In the genomic region with DNA sequence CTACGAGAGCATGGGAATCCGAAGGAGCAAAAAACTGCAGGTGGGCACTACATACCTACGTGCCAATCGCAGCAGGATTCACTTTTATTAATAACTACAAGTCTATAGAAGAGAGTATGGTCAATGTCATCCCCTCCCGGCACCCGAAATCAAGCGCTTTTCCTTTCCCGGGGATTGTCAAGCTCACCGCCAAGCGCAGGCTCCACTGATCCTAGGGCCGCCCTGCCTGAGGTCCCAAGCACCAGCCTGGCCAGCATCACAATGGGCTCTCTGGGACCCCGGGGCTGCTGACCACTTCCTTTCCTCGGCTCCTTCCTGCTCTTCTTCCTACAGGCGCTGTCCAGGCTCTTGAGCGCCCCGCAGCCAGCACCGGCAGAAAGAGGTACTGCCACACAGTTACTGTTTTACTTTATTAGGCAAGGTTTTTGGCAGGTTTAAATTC, we compare ENCODE assay signal across 8 mouse cellular contexts. TPM values are rescaled to one million over a fixed set of nuclear protein-coding genes. Genes with fewer than 3 reads are reported as not detected.
A peak's percentile ranks its signal among the peaks of the same experiment; 100 is the strongest.
DNase-seq lines count a peak whose midpoint lies in the region; ATAC-seq lines count a peak whose summit lies in the region.

Usp45 (plus strand) TSS at position 294 of the 442 bp plus-strand sequence.
Tstd3 (minus strand) TSS at position 350 of the 442 bp plus-strand sequence.

- peaks cover 3% of the 10 kb centered on the region; the same call in 1 of the 2 replicates for H3K4me1 ChIP-seq in brown adipose tissue, adult 24 weeks (ENCODE audit: control insufficient read depth, insufficient read depth, insufficient read length, low read length)
- no peaks in the 10 kb centered on the region; a peak in 1 of 4 replicates for H3K4me1 ChIP-seq in heart, embryonic 14.5 days (ENCODE audit: control insufficient read depth in 2 of 2, insufficient read depth in 2 of 2, low read length in 2 of 2)
- H3K4me1 ChIP-seq in liver, embryonic 12.5 days = peaks cover 10% of the 10 kb centered on the region
- no peaks in the 10 kb centered on the region for H3K4me1 ChIP-seq in stomach, embryonic 14.5 days (ENCODE audit: control insufficient read depth, insufficient read depth, low read length)

- H3K9ac ChIP-seq in heart, embryonic 14.5 days (ENCODE audit: low read length) = peak within 1 kb of the TSS; percentile 73
- H3K9ac ChIP-seq in liver, embryonic 12.5 days = peak within 1 kb of the TSS; percentile 85
- peak within 1 kb of the TSS; percentile 33; the same call in 1 of the 2 replicates for H3K9ac ChIP-seq in stomach, embryonic 14.5 days (replicated peaks; ENCODE audit: low read depth, low read length)

- WGBS in heart, embryonic 14.5 days = 1% methylated on average over 17 of the region's 17 CpGs
- 1% methylated on average over 17 of the region's 17 CpGs for WGBS in liver, embryonic 12.5 days (ENCODE audit: insufficient replicate concordance)
- 2% methylated on average over 17 of the region's 17 CpGs for WGBS in stomach, embryonic 14.5 days

- no peaks in the 10 kb centered on the region for H3K36me3 ChIP-seq in heart, embryonic 14.5 days (ENCODE audit: control insufficient read depth, insufficient read depth, low read length)
- H3K36me3 ChIP-seq in liver, embryonic 12.5 days = no peaks in the 10 kb centered on the region
- no peaks in the 10 kb centered on the region for H3K36me3 ChIP-seq in stomach, embryonic 14.5 days (ENCODE audit: control insufficient read depth, insufficient read depth, low read length)

- DNase-seq in CD4-positive, CD25-positive, alpha-beta regulatory T cell, adult 2 months (ENCODE audit: low read depth, low spot score) = peak; percentile 84
- DNase-seq in fibroblast of lung, adult 2 months (ENCODE audit: low read depth) = peak; percentile 61
- peak; percentile 86 for DNase-seq in kidney, postnatal 14 days
- peak; percentile 81 for DNase-seq in naive thymus-derived CD4-positive, alpha-beta T cell, adult 2 months (ENCODE audit: low read depth)

- H3K27ac ChIP-seq in brown adipose tissue, adult 24 weeks (replicated peaks; ENCODE audit: low read depth, low read length) = peak within 1 kb of the TSS; percentile 42; the same call in 1 of the 2 replicates
- peak within 1 kb of the TSS in 1 of 2 experiments; percentile 39; a peak in 1 of 4 replicates for H3K27ac ChIP-seq in heart, embryonic 14.5 days (replicated peaks in 1 of 2; ENCODE audit: control insufficient read depth in 1 of 2, insufficient read depth in 1 of 2, low read depth in 2 of 2, low read length in 2 of 2)
- peak within 1 kb of the TSS; percentile 72 for H3K27ac ChIP-seq in liver, embryonic 12.5 days
- no peak within 1 kb of the TSS for H3K27ac ChIP-seq in stomach, embryonic 14.5 days (ENCODE audit: low read length)

- peak; percentile 72; the same call in 1 of the 2 replicates for ATAC-seq in heart, embryonic 14.5 days (ENCODE audit: insufficient number of reproducible peaks, insufficient read depth, low FRiP score, low read depth)
- ATAC-seq in liver, embryonic 12.5 days = peak; percentile 86
- peak; percentile 90 for ATAC-seq in stomach, embryonic 14.5 days (ENCODE audit: insufficient number of reproducible peaks, insufficient read depth, low FRiP score, low read depth)

- peak within 1 kb of the TSS; percentile 83 for H3K4me3 ChIP-seq in brown adipose tissue, adult 24 weeks (ENCODE audit: insufficient read depth, low read depth, low read length)
- peak within 1 kb of the TSS; percentile 59 to 95 for H3K4me3 ChIP-seq in heart, embryonic 14.5 days (ENCODE audit: control insufficient read depth in 1 of 2, insufficient read depth in 1 of 2, low read depth in 1 of 2, low read length in 2 of 2)
- H3K4me3 ChIP-seq in liver, embryonic 12.5 days = peak within 1 kb of the TSS; percentile 84
- H3K4me3 ChIP-seq in stomach, embryonic 14.5 days (ENCODE audit: low read depth, low read length) = peak within 1 kb of the TSS; percentile 61

- H3K9me3 ChIP-seq in heart, embryonic 14.5 days (ENCODE audit: control insufficient read depth, low read length) = no peaks in the 10 kb centered on the region
- no peaks in the 10 kb centered on the region for H3K9me3 ChIP-seq in liver, embryonic 12.5 days (replicated peaks)
- no peaks in the 10 kb centered on the region for H3K9me3 ChIP-seq in stomach, embryonic 14.5 days (ENCODE audit: control insufficient read depth, low read depth, low read length)

- peak within 1 kb of the TSS; percentile 66 for H3K4me2 ChIP-seq in heart, embryonic 14.5 days (ENCODE audit: low read length)
- H3K4me2 ChIP-seq in liver, embryonic 12.5 days = peak within 1 kb of the TSS; percentile 73
- peak within 1 kb of the TSS; percentile 74 for H3K4me2 ChIP-seq in stomach, embryonic 14.5 days (replicated peaks; ENCODE audit: low read depth, low read length)

- H3K27me3 ChIP-seq in heart, embryonic 14.5 days (ENCODE audit: control insufficient read depth, insufficient read depth, low read length) = no peaks in the 10 kb centered on the region
- no peaks in the 10 kb centered on the region for H3K27me3 ChIP-seq in liver, embryonic 12.5 days (replicated peaks)
- H3K27me3 ChIP-seq in stomach, embryonic 14.5 days (ENCODE audit: control insufficient read depth, insufficient read depth, low read length) = no peaks in the 10 kb centered on the region

RNA-seq across cellular contexts. Expression of gene Usp45, which starts in this region (rescaled TPM):
- 8.4 and 9.5 TPM in 2 replicates for polyA plus RNA-seq in brown adipose tissue, adult 24 weeks (2012; ENCODE audit: insufficient read depth, insufficient read length, missing spikeins)
- polyA plus RNA-seq in heart, embryonic 14.5 days (2014; fragmentation: Nextera tagmentation; extraction: Ambion mirVana) = 6.9 and 11.2 TPM in 2 replicates
- polyA plus RNA-seq in liver, embryonic 12.5 days (2016; fragmentation: Nextera tagmentation; extraction: Ambion mirVana) = 17.3 and 21.3 TPM in 2 replicates
- polyA plus RNA-seq in stomach, embryonic 14.5 days (2014; fragmentation: Nextera tagmentation; extraction: Ambion mirVana) = 13.2 and 15.0 TPM in 2 replicates

RNA-seq across cellular contexts. Expression of gene Tstd3, which starts in this region (rescaled TPM):
- polyA plus RNA-seq in brown adipose tissue, adult 24 weeks (2012; ENCODE audit: insufficient read depth, insufficient read length, missing spikeins) = 44.4 and 45.0 TPM in 2 replicates
- 18.5 and 19.1 TPM in 2 replicates for polyA plus RNA-seq in heart, embryonic 14.5 days (2014; fragmentation: Nextera tagmentation; extraction: Ambion mirVana)
- 19.5 and 20.6 TPM in 2 replicates for polyA plus RNA-seq in liver, embryonic 12.5 days (2016; fragmentation: Nextera tagmentation; extraction: Ambion mirVana)
- 15.6 and 17.8 TPM in 2 replicates for polyA plus RNA-seq in stomach, embryonic 14.5 days (2014; fragmentation: Nextera tagmentation; extraction: Ambion mirVana)

Comparison
In these comparisons a context has a peak if more than half of its experiments do, and no peak if none do; other contexts are left out.
1. H3K9ac ChIP-seq: peak in every context shown above with its lines; median percentile 85 in liver, embryonic 12.5 days; 73 in heart, embryonic 14.5 days; 33 in stomach, embryonic 14.5 days.